Mouse (Mus musculus) spleen, adult 2 months (tissue): Measurements from ENCODE around the gene Snai1. TPM values are rescaled to one million over a fixed set of nuclear protein-coding genes. Genes with fewer than 3 reads are reported as not detected.

Source experiments
- DNase-seq, 2 experiments: peaks; one replicate each; pipeline versions ENCODE4 v3.0.0 to v3.0.0-alpha.2; 2012 to 2021; ENCODE audit warnings: low spot score in 2 of 2, low read depth in 1 of 2
- H3K27ac ChIP-seq: fragments of 200-500 bp; 2 replicates; pipeline ENCODE4 v1.5.1; 2012; ENCODE audit warnings: low read length, inconsistent platforms; ENCODE audit not compliant: insufficient read depth
- H3K27me3 ChIP-seq: fragments of 200-500 bp; 2 replicates; pipeline ENCODE4 v1.6.1; 2012; ENCODE audit warnings: mild to moderate bottlenecking, moderate library complexity, low read length, inconsistent platforms; ENCODE audit not compliant: control insufficient read depth, insufficient read depth
- H3K36me3 ChIP-seq: fragments of 200-500 bp; 2 replicates; pipeline ENCODE4 v1.6.1; 2012; ENCODE audit warnings: mild to moderate bottlenecking, low read length, inconsistent platforms; ENCODE audit not compliant: control insufficient read depth, insufficient read depth
- H3K4me1 ChIP-seq: fragments of 200-500 bp; 2 replicates; pipeline ENCODE4 v1.6.1; 2011; ENCODE audit warnings: inconsistent platforms; ENCODE audit not compliant: control insufficient read depth, insufficient read depth, insufficient read length
- H3K4me3 ChIP-seq: fragments of 200-500 bp; 2 replicates; pipeline ENCODE4 v1.5.1; 2011; ENCODE audit warnings: mild to moderate bottlenecking, inconsistent platforms; ENCODE audit not compliant: insufficient read depth, insufficient read length; ENCODE audit errors: extremely low read depth
- CTCF ChIP-seq: fragments of 200-500 bp; IDR thresholded peaks from 2 replicates; pipeline ENCODE4 v1.5.1; 2011; ENCODE audit warnings: mild to moderate bottlenecking, inconsistent platforms; ENCODE audit not compliant: insufficient read depth, insufficient read length, insufficient replicate concordance; ENCODE audit errors: extremely low read depth
- POLR2A ChIP-seq: fragments of 200-500 bp; IDR thresholded peaks from 2 replicates; pipeline ENCODE4 v1.6.1; 2011; ENCODE audit warnings: low read depth, low read length, inconsistent platforms
- WGBS: fragments of 180-500 bp; shearing (Covaris S2); methylation state at CpG from one replicate; pipeline ENCODE4 v1.1.7; 2018; 5-methylcytosine and 5-hydroxymethylcytosine counted together
- polyA plus RNA-seq: library from polyadenylated mRNA; depleted of rRNA; stranded (reverse); fragments of >200 nt; gene quantifications from 2 replicates; pipeline ENCODE4 v1.2.3, GENCODE M21; 2012

Gene Snai1
- polyA plus RNA-seq, 1 experiment: 21.0 TPM

GRCm38 (mm10) chr2:167563035-167563434, 25.0 kb downstream of the Snai1 start:
- H3K4me3 ChIP-seq: no peak overlapping the region
- H3K27me3 ChIP-seq: peaks cover 4% of the 10 kb centered on the region
- no peaks in the 10 kb centered on the region for H3K36me3 ChIP-seq
- no peak for TF ChIP-seq CTCF
- no peak for TF ChIP-seq POLR2A
- DNase-seq: no peak
- 82% methylated on average over 5 of the region's 5 CpGs for WGBS
- no peak overlapping the region for H3K27ac ChIP-seq
- peaks cover 4% of the 10 kb centered on the region for H3K4me1 ChIP-seq

GRCm38 (mm10) chr2:167563703-167564102, 25.7 kb downstream of the Snai1 start:
- 81% methylated on average over 12 of the region's 12 CpGs for WGBS
- H3K36me3 ChIP-seq: no peaks in the 10 kb centered on the region
- peaks cover 4% of the 10 kb centered on the region for H3K27me3 ChIP-seq

GRCm38 (mm10) chr2:167564551-167565311, 26.7 kb downstream of the Snai1 start:
- WGBS: 90% methylated on average over 13 of the region's 13 CpGs
- DNase-seq: no peak
- Histone ChIP-seq H3K27ac (no peak overlapping the region), H3K4me3 (no peak overlapping the region), H3K36me3 (no peaks in the 10 kb centered on the region), H3K4me1 (peaks cover 4% of the 10 kb centered on the region), H3K27me3 (no peaks in the 10 kb centered on the region)
- TF ChIP-seq CTCF (no peak), POLR2A (no peak)

More at GRCm38 (mm10) chr2:167563703-167564102, 25.7 kb downstream of the Snai1 start:
- no peak for TF ChIP-seq CTCF
- no peak for TF ChIP-seq POLR2A
- DNase-seq: no peak
- Histone ChIP-seq H3K4me1 (peaks cover 4% of the 10 kb centered on the region), H3K4me3 (no peak overlapping the region), H3K27ac (no peak overlapping the region)

GRCm38 (mm10) chr2:167565312-167565656, 27.3 kb downstream of the Snai1 start:
- H3K4me1 ChIP-seq: peaks cover 4% of the 10 kb centered on the region
- no peak for DNase-seq
- H3K4me3 ChIP-seq: no peak overlapping the region
- H3K27ac ChIP-seq: no peak overlapping the region
- WGBS: 72% methylated on average over 3 of the region's 3 CpGs
- H3K36me3 ChIP-seq: no peaks in the 10 kb centered on the region
- H3K27me3 ChIP-seq: no peaks in the 10 kb centered on the region
- no peak for TF ChIP-seq POLR2A
- no peak for TF ChIP-seq CTCF

GRCm38 (mm10) chr2:167565682-167566081, 27.7 kb downstream of the Snai1 start:
- no peak overlapping the region for H3K27ac ChIP-seq
- peaks cover 4% of the 10 kb centered on the region for H3K4me1 ChIP-seq
- H3K27me3 ChIP-seq: no peaks in the 10 kb centered on the region
- no peaks in the 10 kb centered on the region for H3K36me3 ChIP-seq
- no peak overlapping the region for H3K4me3 ChIP-seq
- DNase-seq: peak; percentile 30 to 54
- TF ChIP-seq CTCF: no peak
- TF ChIP-seq POLR2A: no peak
- WGBS: 35% methylated on average over 19 of the region's 19 CpGs

GRCm38 (mm10) chr2:167568112-167568511, 30.1 kb downstream of the Snai1 start:
- Histone ChIP-seq H3K4me3 (no peak overlapping the region), H3K27ac (no peak overlapping the region), H3K27me3 (no peaks in the 10 kb centered on the region), H3K4me1 (peaks cover 4% of the 10 kb centered on the region), H3K36me3 (no peaks in the 10 kb centered on the region)
- WGBS: 69% methylated on average over 9 of the region's 9 CpGs
- TF ChIP-seq CTCF (no peak), POLR2A (no peak)
- DNase-seq: no peak

GRCm38 (mm10) chr2:167569934-167570651, 32.1 kb downstream of the Snai1 start:
- peaks cover 4% of the 10 kb centered on the region for H3K4me1 ChIP-seq
- no peak for DNase-seq
- H3K36me3 ChIP-seq: no peaks in the 10 kb centered on the region
- peak overlapping the region; percentile 52 for H3K27ac ChIP-seq
- no peak for TF ChIP-seq CTCF
- TF ChIP-seq POLR2A: no peak
- no peak overlapping the region for H3K4me3 ChIP-seq
- no peaks in the 10 kb centered on the region for H3K27me3 ChIP-seq
- WGBS: 74% methylated on average over 13 of the region's 13 CpGs
